Mouse (Mus musculus) mouse embryonic stem cell (cell line): ENCODE data around the gene Fam173b.

Source experiments
- in situ Hi-C, 2 experiments: fragments of 300-500 bp; cut with MboI; formaldehyde crosslinking; loops; 1 replicate in 1 of 2; 3 replicates in 1 of 2; pipeline ENCODE4 v1.14.3; 2019 to 2020; ENCODE audit warnings: low sequenced_read_pairs in 2 of 2, low pct_unique_long_range_greater_than_20kb in 1 of 2, mixed read lengths in 1 of 2; ENCODE audit not compliant: unreplicated experiment in 1 of 2

The Fam173b gene

GRCm38 (mm10) chr15:31601646-31602374 is at the start of gene Fam173b, which contains the start of gene Cct5:
TSS of gene Fam173b (plus strand) at chr15:31601852.
TSS of gene Cct5 (minus strand) at chr15:31601804.
- in situ Hi-C loops, result no loop called here

GRCm38 (mm10) chr15:31554855-31555254 is 46.8 kb upstream of the Fam173b start:
- in situ Hi-C loops, result no loop called here

- in situ Hi-C loops, result no loop called here
These were observed 40.3 kb upstream of the Fam173b start for GRCm38 (mm10) chr15:31561390-31561789.

- in situ Hi-C loops, result no loop called here
These were observed 39.7 kb upstream of the Fam173b start for GRCm38 (mm10) chr15:31561976-31562375.

- in situ Hi-C loops, result no loop called here
These were observed 38.8 kb upstream of the Fam173b start for GRCm38 (mm10) chr15:31562847-31563246.

- in situ Hi-C loops, result no loop called here
These were observed 37.8 kb upstream of the Fam173b start for GRCm38 (mm10) chr15:31563577-31564546.

- in situ Hi-C loops, result no loop called here
These were observed 36.5 kb upstream of the Fam173b start, which contains the start of gene Cmbl for GRCm38 (mm10) chr15:31565184-31565583. TSS of gene Cmbl (plus strand) at chr15:31565389.

- in situ Hi-C loops, result no loop called here
These were observed 35.9 kb upstream of the Fam173b start for GRCm38 (mm10) chr15:31565786-31566185.

GRCm38 (mm10) chr15:31567431-31567830 is 34.2 kb upstream of the Fam173b start:
- in situ Hi-C loops, result no loop called here

- in situ Hi-C loops, result no loop called here
These were observed 33.1 kb upstream of the Fam173b start for GRCm38 (mm10) chr15:31568581-31568996.

GRCm38 (mm10) chr15:31569325-31570022 is 32.2 kb upstream of the Fam173b start:
- in situ Hi-C loops, result no loop called here

- in situ Hi-C loops, result no loop called here
These were observed 30.7 kb upstream of the Fam173b start for GRCm38 (mm10) chr15:31570959-31571358.

GRCm38 (mm10) chr15:31571906-31572722 is 29.5 kb upstream of the Fam173b start:
- in situ Hi-C loops, result no loop called here

GRCm38 (mm10) chr15:31573287-31573686 is 28.4 kb upstream of the Fam173b start:
- in situ Hi-C loops, result no loop called here

- in situ Hi-C loops, result no loop called here
These were observed 28.0 kb upstream of the Fam173b start for GRCm38 (mm10) chr15:31573692-31574091.

GRCm38 (mm10) chr15:31576076-31576475 is 25.6 kb upstream of the Fam173b start:
- in situ Hi-C loops, result loop anchor here in 1 of 2 experiments (25.0 kb wide), 1 partner anchor 89 kb away; no protein-coding TSS in a partner anchor

GRCm38 (mm10) chr15:31581086-31581485 is 20.6 kb upstream of the Fam173b start:
- in situ Hi-C loops, result loop anchor here (10.0 to 25.0 kb wide), 2 partner anchors 94 to 126 kb away; partner anchors contain the start of gene Ropn1l (in 1 of the 2)
